ENCODE assay signal across 22 mouse cellular contexts in the genomic region with DNA sequence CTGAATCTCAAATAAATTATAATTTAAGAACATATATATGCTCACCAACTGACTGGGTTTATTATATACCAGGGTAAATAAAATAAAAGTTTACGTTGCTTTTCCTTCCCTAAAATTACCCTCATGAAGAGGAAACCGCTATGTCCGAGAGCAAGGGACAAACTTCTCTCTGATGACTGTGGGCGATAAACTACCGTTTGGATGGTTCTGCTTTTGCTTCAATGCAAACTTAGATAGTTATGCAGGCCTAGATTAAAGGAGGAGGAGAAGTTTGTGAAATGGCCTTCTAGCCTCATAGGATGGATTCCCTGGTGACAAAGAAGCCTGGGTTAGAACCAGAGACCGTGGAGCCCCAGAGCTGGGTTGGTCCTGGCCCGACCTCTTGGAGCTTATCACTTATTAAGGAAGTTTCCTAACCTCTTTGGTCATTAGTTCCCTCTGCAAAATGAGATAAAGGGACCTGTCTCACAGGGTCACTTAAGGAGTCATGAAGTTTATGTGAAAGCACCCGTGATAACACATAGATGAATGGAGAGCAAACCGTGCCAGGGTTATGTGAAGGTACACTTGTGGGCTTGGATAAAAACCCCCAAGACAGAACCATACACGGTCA.
"Had no signal": no experiment of that assay in that cellular context is flagged by ENCODE, and none has a peak within 500 bp of the region (broad histone marks: within the 10 kb centered on the region; RNA-seq: fewer than 3 reads in every experiment).

No protein-coding gene starts in this region.

- H3K36me3 ChIP-seq: limb, embryonic 12.5 days; limb, embryonic 15.5 days; midbrain, embryonic 10.5 days; midbrain, embryonic 13.5 days; neural tube, embryonic 13.5 days; stomach, embryonic 15.5 days had no signal

- H3K9ac ChIP-seq: limb, embryonic 12.5 days; limb, embryonic 15.5 days; liver, embryonic 14.5 days; liver, postnatal 0 days; lung, embryonic 14.5 days; midbrain, embryonic 13.5 days; neural tube, embryonic 13.5 days; stomach, embryonic 15.5 days had no signal

- H3K27ac ChIP-seq: kidney, postnatal 0 days; limb, embryonic 12.5 days; limb, embryonic 15.5 days; liver, embryonic 14.5 days; midbrain, embryonic 10.5 days; midbrain, embryonic 13.5 days; neural tube, embryonic 13.5 days; stomach, embryonic 15.5 days had no signal

- H3K9me3 ChIP-seq: limb, embryonic 12.5 days; limb, embryonic 15.5 days; midbrain, embryonic 10.5 days; midbrain, embryonic 13.5 days; neural tube, embryonic 13.5 days; stomach, embryonic 15.5 days had no signal

- DNase-seq: kidney, adult 11 months; kidney, postnatal 36 days; left cerebral cortex, postnatal 4 days; liver, postnatal 0 days; lung, embryonic 14.5 days; lung, postnatal 10 days; lung, postnatal 36 days; retina, postnatal 1 day; right cerebral cortex, postnatal 25 days; spleen, adult 18-20 months; thymus, postnatal 4 days had no signal

- H3K4me3 ChIP-seq: limb, embryonic 12.5 days; limb, embryonic 15.5 days; midbrain, embryonic 10.5 days; midbrain, embryonic 13.5 days; myocyte; neural tube, embryonic 13.5 days; stomach, embryonic 15.5 days had no signal

- H3K27me3 ChIP-seq: limb, embryonic 15.5 days; midbrain, embryonic 13.5 days; neural tube, embryonic 13.5 days; stomach, embryonic 15.5 days had no signal

- H3K4me2 ChIP-seq: limb, embryonic 12.5 days; limb, embryonic 15.5 days; liver, embryonic 11.5 days; lung, embryonic 14.5 days; midbrain, embryonic 13.5 days; neural tube, embryonic 13.5 days; stomach, embryonic 15.5 days had no signal

- ATAC-seq: liver, postnatal 0 days; midbrain, embryonic 13.5 days; midbrain, embryonic 16.5 days had no signal

- H3K4me1 ChIP-seq: stomach, embryonic 15.5 days had no signal
